Mouse (Mus musculus) midbrain, embryonic 12.5 days (tissue): ENCODE measurements around the gene Prox1. TPM values are rescaled to one million over a fixed set of nuclear protein-coding genes. Genes with fewer than 3 reads are reported as not detected.
A peak's percentile ranks its signal among the peaks of the same experiment; 100 is the strongest.

ENCODE experiments used
- ATAC-seq: fragments of 200-750 bp; cut with Nextera tagmentation; 2 replicates; pipeline ENCODE4 v1.8.0; 2017; ENCODE audit warnings: low read depth, moderate TSS enrichment, moderate library complexity; ENCODE audit not compliant: low FRiP score
- H3K27ac ChIP-seq: fragments of 300-500 bp; sonication (generic); replicated peaks from 2 replicates; pipeline ENCODE4 v1.5.1; 2016; ENCODE audit warnings: mild to moderate bottlenecking
- H3K27me3 ChIP-seq: fragments of 300-500 bp; sonication (generic); 2 replicates; pipeline ENCODE4 v1.6.1; 2016; ENCODE audit warnings: mild to moderate bottlenecking
- H3K36me3 ChIP-seq: fragments of 300-500 bp; sonication (generic); 2 replicates; pipeline ENCODE4 v1.6.1; 2016
- H3K4me1 ChIP-seq: fragments of 300-500 bp; sonication (generic); 2 replicates; pipeline ENCODE4 v1.6.1; 2016
- H3K4me2 ChIP-seq: fragments of 300-500 bp; sonication (generic); replicated peaks from 2 replicates; pipeline ENCODE4 v1.6.1; 2016; ENCODE audit warnings: mild to moderate bottlenecking, moderate library complexity
- H3K4me3 ChIP-seq: fragments of 300-500 bp; sonication (generic); 2 replicates; pipeline ENCODE4 v1.5.1; 2016; ENCODE audit warnings: mild to moderate bottlenecking
- H3K9ac ChIP-seq: fragments of 300-500 bp; sonication (generic); replicated peaks from 2 replicates; pipeline ENCODE4 v1.6.1; 2016; ENCODE audit warnings: mild to moderate bottlenecking, moderate library complexity
- H3K9me3 ChIP-seq: fragments of 300-500 bp; sonication (generic); 2 replicates; pipeline ENCODE4 v1.6.1; 2016; ENCODE audit warnings: mild to moderate bottlenecking
- WGBS: fragments of 180-500 bp; shearing (Covaris S2); methylation state at CpG from one replicate; pipeline ENCODE4 v1.1.7; 2016; 5-methylcytosine and 5-hydroxymethylcytosine counted together
- polyA plus RNA-seq: library from polyadenylated mRNA; unstranded; fragments of >200 nt; fragmentation: Nextera tagmentation; extraction: Ambion mirVana; gene quantifications from 2 replicates; pipeline ENCODE4 v1.2.1, GENCODE M21; 2016

The Prox1 gene
- polyA plus RNA-seq, 1 experiment from 2014 or later = 10.5 TPM

- peaks cover 28% of the 10 kb centered on the region for H3K27me3 ChIP-seq
- no peak overlapping the region for H3K27ac ChIP-seq
- no peaks in the 10 kb centered on the region for H3K9me3 ChIP-seq
- H3K9ac ChIP-seq = no peak overlapping the region
- no peak overlapping the region for H3K4me3 ChIP-seq
- H3K4me2 ChIP-seq = no peak overlapping the region
- no peak for ATAC-seq
- WGBS = 39% methylated on average over 13 of the region's 13 CpGs
- peaks cover 38% of the 10 kb centered on the region for H3K4me1 ChIP-seq
- peaks cover 13% of the 10 kb centered on the region; the same call in 1 of the 2 replicates for H3K36me3 ChIP-seq
Measured at GRCm38 (mm10) chr1:190139711-190140405, 30.7 kb downstream of the Prox1 start.

GRCm38 (mm10) chr1:190137943-190138342, 32.6 kb downstream of the Prox1 start:
- peaks cover 43% of the 10 kb centered on the region for H3K4me1 ChIP-seq
- WGBS = 78% methylated on average over 10 of the region's 10 CpGs

GRCm38 (mm10) chr1:190132897-190133296, 37.6 kb downstream of the Prox1 start:
- H3K9me3 ChIP-seq = no peaks in the 10 kb centered on the region
- no peak overlapping the region for H3K4me2 ChIP-seq
- H3K9ac ChIP-seq = no peak overlapping the region
- no peak overlapping the region for H3K27ac ChIP-seq
- peaks cover 7% of the 10 kb centered on the region; the same call in 1 of the 2 replicates for H3K36me3 ChIP-seq
- H3K27me3 ChIP-seq = no peaks in the 10 kb centered on the region
- no peak overlapping the region for H3K4me3 ChIP-seq
- H3K4me1 ChIP-seq = peaks cover 52% of the 10 kb centered on the region
- ATAC-seq = no peak
- WGBS = 20% methylated on average over 4 of the region's 4 CpGs

More at GRCm38 (mm10) chr1:190137943-190138342, 32.6 kb downstream of the Prox1 start:
- 0 out of 2 replicates have a peak, but pooled peaks have one; percentile 13 for ATAC-seq
- H3K4me3 ChIP-seq = no peak overlapping the region
- H3K9ac ChIP-seq = no peak overlapping the region
- peaks cover 19% of the 10 kb centered on the region for H3K27me3 ChIP-seq
- H3K36me3 ChIP-seq = peaks cover 7% of the 10 kb centered on the region; the same call in 1 of the 2 replicates
- H3K27ac ChIP-seq = 0 out of 2 replicates have a peak overlapping the region, but pooled peaks have one; percentile 8
- no peak overlapping the region for H3K4me2 ChIP-seq
- no peaks in the 10 kb centered on the region for H3K9me3 ChIP-seq

GRCm38 (mm10) chr1:190130888-190131287, 39.6 kb downstream of the Prox1 start:
- peaks cover 59% of the 10 kb centered on the region for H3K4me1 ChIP-seq
- ATAC-seq = no peak
- 58% methylated on average over 4 of the region's 4 CpGs for WGBS

GRCm38 (mm10) chr1:190129553-190129952, 41.0 kb downstream of the Prox1 start:
- Histone ChIP-seq H3K27me3 (no peaks in the 10 kb centered on the region), H3K9ac (no peak overlapping the region), H3K27ac (peak overlapping the region; percentile 3; the same call in 1 of the 2 replicates), H3K4me1 (peaks cover 59% of the 10 kb centered on the region), H3K4me3 (no peak overlapping the region), H3K4me2 (peak overlapping the region; percentile 36), H3K36me3 (peaks cover 4% of the 10 kb centered on the region; the same call in 1 of the 2 replicates), H3K9me3 (no peaks in the 10 kb centered on the region)
- no peak for ATAC-seq
- WGBS = 40% methylated on average over 7 of the region's 7 CpGs

More at GRCm38 (mm10) chr1:190130888-190131287, 39.6 kb downstream of the Prox1 start:
- H3K9ac ChIP-seq = no peak overlapping the region
- H3K27ac ChIP-seq = no peak overlapping the region
- H3K36me3 ChIP-seq = peaks cover 7% of the 10 kb centered on the region; the same call in 1 of the 2 replicates
- no peaks in the 10 kb centered on the region for H3K27me3 ChIP-seq
- H3K4me2 ChIP-seq = no peak overlapping the region
- H3K9me3 ChIP-seq = no peaks in the 10 kb centered on the region
- no peak overlapping the region for H3K4me3 ChIP-seq

GRCm38 (mm10) chr1:190128674-190129322, 41.7 kb downstream of the Prox1 start:
- no peak overlapping the region for H3K9ac ChIP-seq
- H3K9me3 ChIP-seq = no peaks in the 10 kb centered on the region
- H3K4me2 ChIP-seq = peak overlapping the region; percentile 36
- H3K27ac ChIP-seq = peak overlapping the region; percentile 39
- H3K4me1 ChIP-seq = peaks cover 59% of the 10 kb centered on the region
- 6% methylated on average over 12 of the region's 12 CpGs for WGBS
- no peaks in the 10 kb centered on the region for H3K36me3 ChIP-seq
- no peak overlapping the region for H3K4me3 ChIP-seq
- ATAC-seq = peak; percentile 74
- H3K27me3 ChIP-seq = no peaks in the 10 kb centered on the region

GRCm38 (mm10) chr1:190127878-190128277, 42.6 kb downstream of the Prox1 start:
- Histone ChIP-seq H3K9me3 (no peaks in the 10 kb centered on the region), H3K27ac (peak overlapping the region; percentile 39; the same call in 1 of the 2 replicates), H3K4me2 (peak overlapping the region; percentile 36; the same call in 1 of the 2 replicates), H3K4me3 (no peak overlapping the region), H3K9ac (no peak overlapping the region), H3K4me1 (peaks cover 53% of the 10 kb centered on the region), H3K36me3 (0 out of 2 replicates have a peak, but pooled peaks cover 9% of the 10 kb centered on the region), H3K27me3 (no peaks in the 10 kb centered on the region)
- no peak for ATAC-seq
- 22% methylated on average over 5 of the region's 5 CpGs for WGBS

- 36% methylated on average over 6 of the region's 6 CpGs for WGBS
- no peaks in the 10 kb centered on the region for H3K9me3 ChIP-seq
- no peaks in the 10 kb centered on the region for H3K27me3 ChIP-seq
- no peak overlapping the region for H3K9ac ChIP-seq
- H3K4me1 ChIP-seq = peaks cover 53% of the 10 kb centered on the region
- no peak overlapping the region for H3K4me3 ChIP-seq
- no peak overlapping the region for H3K27ac ChIP-seq
- no peak for ATAC-seq
- no peak overlapping the region for H3K4me2 ChIP-seq
- H3K36me3 ChIP-seq = peaks cover 15% of the 10 kb centered on the region; the same call in 1 of the 2 replicates
Measured at GRCm38 (mm10) chr1:190127163-190127795, 43.2 kb downstream of the Prox1 start.

GRCm38 (mm10) chr1:190124961-190125739, 45.4 kb downstream of the Prox1 start:
- Histone ChIP-seq H3K27ac (no peak overlapping the region), H3K4me2 (no peak overlapping the region), H3K9me3 (no peaks in the 10 kb centered on the region), H3K9ac (no peak overlapping the region), H3K4me3 (no peak overlapping the region), H3K27me3 (no peaks in the 10 kb centered on the region), H3K36me3 (peaks cover 26% of the 10 kb centered on the region), H3K4me1 (peaks cover 34% of the 10 kb centered on the region)
- 91% methylated on average over 14 of the region's 14 CpGs for WGBS
- ATAC-seq = no peak

GRCm38 (mm10) chr1:190123404-190123803, 47.1 kb downstream of the Prox1 start:
- ATAC-seq = no peak
- H3K9ac ChIP-seq = no peak overlapping the region
- no peaks in the 10 kb centered on the region for H3K27me3 ChIP-seq
- peaks cover 16% of the 10 kb centered on the region for H3K4me1 ChIP-seq
- no peak overlapping the region for H3K4me2 ChIP-seq
- WGBS = 91% methylated on average over 13 of the region's 13 CpGs
- peaks cover 26% of the 10 kb centered on the region for H3K36me3 ChIP-seq
- no peaks in the 10 kb centered on the region for H3K9me3 ChIP-seq
- no peak overlapping the region for H3K27ac ChIP-seq
- no peak overlapping the region for H3K4me3 ChIP-seq

- Histone ChIP-seq H3K9ac (no peak overlapping the region), H3K4me3 (no peak overlapping the region), H3K36me3 (peaks cover 5% of the 10 kb centered on the region; the same call in 1 of the 2 replicates), H3K27ac (no peak overlapping the region), H3K9me3 (no peaks in the 10 kb centered on the region), H3K27me3 (no peaks in the 10 kb centered on the region), H3K4me1 (no peaks in the 10 kb centered on the region), H3K4me2 (no peak overlapping the region)
- 72% methylated on average over 1 of the region's 1 CpGs for WGBS
- ATAC-seq = no peak
Measured at GRCm38 (mm10) chr1:190115985-190116384, 54.5 kb downstream of the Prox1 start.
